Mouse (Mus musculus) midbrain, postnatal 0 days (tissue): ENCODE results near the gene Lmnb2. TPM values are rescaled to one million over a fixed set of nuclear protein-coding genes. Genes with fewer than 3 reads are reported as not detected.

Source experiments
- ATAC-seq: fragments of 200-750 bp; cut with Nextera tagmentation; 2 replicates; pipeline ENCODE4 v1.8.0; 2017; ENCODE audit warnings: moderate number of reproducible peaks, mild to moderate bottlenecking, moderate TSS enrichment, moderate library complexity; ENCODE audit not compliant: low FRiP score
- DNase-seq: peaks from one replicate; pipeline ENCODE4 v3.0.0-alpha.2; 2015; ENCODE audit warnings: low spot score
- H3K27ac ChIP-seq: fragments of 300-500 bp; sonication (generic); 2 replicates; pipeline ENCODE4 v1.5.1; 2014; ENCODE audit warnings: low read depth, mild to moderate bottlenecking, low read length, mixed read lengths
- H3K27me3 ChIP-seq: fragments of 300-500 bp; sonication (generic); 2 replicates; pipeline ENCODE4 v1.6.1; 2014; ENCODE audit warnings: low read length, control low read depth, mixed read lengths; ENCODE audit not compliant: insufficient read depth
- H3K36me3 ChIP-seq: fragments of 300-500 bp; sonication (generic); 2 replicates; pipeline ENCODE4 v1.6.1; 2014; ENCODE audit warnings: low read length, control low read depth, mixed read lengths; ENCODE audit not compliant: insufficient read depth
- H3K4me1 ChIP-seq: fragments of 300-500 bp; sonication (generic); 2 replicates; pipeline ENCODE4 v1.6.1; 2014; ENCODE audit warnings: mild to moderate bottlenecking, control low read depth, antibody characterized with exemption, low read length, mixed read lengths; ENCODE audit not compliant: insufficient read depth
- H3K4me2 ChIP-seq: fragments of 300-500 bp; sonication (generic); 2 replicates; pipeline ENCODE4 v1.6.1; 2014; ENCODE audit warnings: low read depth, mild to moderate bottlenecking, low read length, mixed read lengths; ENCODE audit not compliant: poor library complexity, severe bottlenecking
- H3K4me3 ChIP-seq: fragments of 300-500 bp; sonication (generic); 2 replicates; pipeline ENCODE4 v1.5.1; 2014; ENCODE audit warnings: low read depth, mild to moderate bottlenecking, low read length, moderate library complexity
- H3K9ac ChIP-seq: fragments of 300-500 bp; sonication (generic); replicated peaks from 2 replicates; pipeline ENCODE4 v1.6.1; 2014; ENCODE audit warnings: mild to moderate bottlenecking, low read length, moderate library complexity, mixed read lengths; ENCODE audit not compliant: poor library complexity, severe bottlenecking
- H3K9me3 ChIP-seq: fragments of 300-500 bp; sonication (generic); 2 replicates; pipeline ENCODE4 v1.6.1; 2016; ENCODE audit warnings: low read length, control low read depth
- CTCF ChIP-seq: IDR thresholded peaks from 2 replicates; pipeline ENCODE4 v1.5.1; 2016; ENCODE audit warnings: antibody characterized with exemption, mild to moderate bottlenecking
- WGBS: fragments of 180-500 bp; shearing (Covaris S2); extraction: QIAGEN DNeasy Blood & Tissue Kit; methylation state at CpG from one replicate; pipeline ENCODE4 v1.1.7; 2014; 5-methylcytosine and 5-hydroxymethylcytosine counted together
- polyA plus RNA-seq: library from polyadenylated mRNA; unstranded; fragments of >200 nt; fragmentation: Nextera tagmentation; extraction: Ambion mirVana; gene quantifications from 2 replicates; pipeline ENCODE4 v1.2.1, GENCODE M21; 2015
- total RNA-seq: library from RNA; depleted of rRNA; stranded (reverse); fragments of >200 nt; gene quantifications from 2 replicates; pipeline ENCODE4 v1.2.3, GENCODE M21; 2014

Gene Lmnb2
- total and polyA plus RNA-seq, 2 experiments from 2014 or later, result 22.6 to 47.3 TPM

DNA sequence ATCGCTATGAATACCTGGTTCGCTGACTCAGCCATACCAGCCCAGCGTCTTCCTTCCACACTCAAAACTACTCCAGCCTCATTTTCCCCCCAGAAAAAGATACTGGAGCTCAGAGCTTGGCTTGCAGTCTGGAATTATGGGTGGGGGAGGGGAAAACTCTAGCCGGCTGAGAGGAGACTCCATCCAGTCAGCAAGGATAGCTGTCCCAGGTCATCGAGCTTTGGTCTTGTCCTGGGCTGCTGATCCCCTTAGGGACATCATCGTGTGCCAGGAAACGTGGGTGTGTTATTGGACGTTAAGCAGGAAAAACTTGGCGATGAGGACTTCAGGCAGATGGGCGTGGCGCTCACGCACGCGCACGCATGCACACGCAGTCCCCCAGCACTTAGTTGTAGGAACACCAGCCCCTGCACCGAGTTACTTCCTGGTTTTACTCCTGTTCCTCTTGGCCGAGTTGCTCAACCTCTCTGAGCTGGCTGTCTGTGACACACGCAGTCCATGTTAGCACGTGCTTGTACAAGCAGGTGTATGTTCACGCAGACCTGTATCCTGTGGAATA is 15.5 kb upstream of the Lmnb2 start:
- no peak overlapping the region for H3K4me3 ChIP-seq
- H3K27ac ChIP-seq, result no peak overlapping the region
- no peak for TF ChIP-seq CTCF
- peaks cover 19% of the 10 kb centered on the region for H3K4me1 ChIP-seq
- H3K9ac ChIP-seq, result no peak overlapping the region
- ATAC-seq, result no peak
- DNase-seq, result no peak
- H3K36me3 ChIP-seq, result no peaks in the 10 kb centered on the region
- H3K4me2 ChIP-seq, result peak overlapping the region; percentile 20
- H3K27me3 ChIP-seq, result peaks cover 55% of the 10 kb centered on the region
- no peaks in the 10 kb centered on the region for H3K9me3 ChIP-seq
- WGBS, result 3% methylated on average over 21 of the region's 21 CpGs

DNA sequence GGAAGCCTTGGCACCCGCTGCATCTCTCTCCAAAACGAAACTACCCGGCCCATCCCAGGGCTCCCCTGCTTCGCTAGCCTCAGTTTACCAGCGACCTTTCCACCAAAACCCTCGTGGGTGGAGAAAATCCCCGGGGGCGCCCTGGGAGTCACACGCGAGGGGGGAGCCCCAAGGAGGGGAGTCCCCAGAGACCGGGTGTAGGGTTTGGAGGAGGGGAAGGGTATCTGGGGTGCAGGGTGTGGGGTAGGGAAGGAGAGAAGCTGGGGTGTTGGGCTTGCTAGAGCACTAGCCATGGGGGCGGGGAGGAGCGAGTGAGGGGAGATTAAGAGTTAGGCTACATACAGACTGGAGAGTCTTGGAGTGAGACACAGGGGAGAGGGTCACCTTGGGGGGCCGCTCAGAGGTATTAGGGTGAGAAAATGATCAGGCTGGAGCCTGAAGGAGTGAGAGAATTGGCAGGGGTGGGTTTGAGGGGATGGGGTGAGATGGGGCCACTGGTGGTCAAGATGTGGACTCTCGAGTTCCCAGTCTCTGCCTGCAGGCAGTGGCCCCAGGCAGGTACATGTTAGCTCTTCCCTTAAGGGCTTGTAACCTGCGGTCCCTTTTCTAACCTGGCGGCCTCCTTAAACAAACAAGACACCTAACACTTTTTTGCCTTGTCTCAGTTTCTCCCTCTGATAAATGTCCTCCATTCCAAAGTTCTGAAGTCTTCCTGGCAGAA is 14.8 kb upstream of the Lmnb2 start:
- Histone ChIP-seq H3K36me3 (no peaks in the 10 kb centered on the region), H3K9ac (no peak overlapping the region), H3K4me3 (no peak overlapping the region), H3K9me3 (no peaks in the 10 kb centered on the region), H3K4me2 (peak overlapping the region; percentile 87; the same call in 1 of the 2 replicates), H3K4me1 (peaks cover 19% of the 10 kb centered on the region), H3K27me3 (peaks cover 55% of the 10 kb centered on the region), H3K27ac (no peak overlapping the region)
- DNase-seq (no peak), ATAC-seq (no peak)
- TF ChIP-seq CTCF, result no peak
- 1% methylated on average over 17 of the region's 17 CpGs for WGBS

DNA sequence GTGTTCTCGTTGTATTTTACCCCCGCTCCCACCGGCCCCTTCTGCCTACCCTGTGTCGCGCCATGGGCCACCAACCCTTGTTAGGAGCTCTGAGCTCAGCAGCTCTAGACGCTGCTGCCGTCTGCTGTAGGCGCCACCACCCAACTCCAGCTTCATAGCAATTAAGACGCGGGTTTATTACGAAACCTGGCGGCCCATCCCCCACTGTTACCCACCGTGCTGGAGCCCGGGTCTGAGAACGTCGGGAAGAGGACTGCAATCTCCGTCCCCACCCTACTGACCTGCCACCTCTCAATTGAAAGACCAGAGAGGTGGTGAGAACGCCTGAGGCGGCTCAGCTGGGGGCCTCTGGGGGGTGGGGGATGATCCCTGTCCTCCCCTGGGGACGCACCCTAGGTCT is 14.2 kb upstream of the Lmnb2 start:
- Histone ChIP-seq H3K4me2 (peak overlapping the region; percentile 87; the same call in 1 of the 2 replicates), H3K27ac (no peak overlapping the region), H3K9me3 (no peaks in the 10 kb centered on the region), H3K36me3 (no peaks in the 10 kb centered on the region), H3K9ac (no peak overlapping the region), H3K4me3 (peak overlapping the region; percentile 48; the same call in 1 of the 2 replicates), H3K27me3 (peaks cover 52% of the 10 kb centered on the region), H3K4me1 (peaks cover 19% of the 10 kb centered on the region)
- no peak for ATAC-seq
- DNase-seq, result no peak
- no peak for TF ChIP-seq CTCF
- under 1% methylated on average over 20 of the region's 20 CpGs for WGBS

DNA sequence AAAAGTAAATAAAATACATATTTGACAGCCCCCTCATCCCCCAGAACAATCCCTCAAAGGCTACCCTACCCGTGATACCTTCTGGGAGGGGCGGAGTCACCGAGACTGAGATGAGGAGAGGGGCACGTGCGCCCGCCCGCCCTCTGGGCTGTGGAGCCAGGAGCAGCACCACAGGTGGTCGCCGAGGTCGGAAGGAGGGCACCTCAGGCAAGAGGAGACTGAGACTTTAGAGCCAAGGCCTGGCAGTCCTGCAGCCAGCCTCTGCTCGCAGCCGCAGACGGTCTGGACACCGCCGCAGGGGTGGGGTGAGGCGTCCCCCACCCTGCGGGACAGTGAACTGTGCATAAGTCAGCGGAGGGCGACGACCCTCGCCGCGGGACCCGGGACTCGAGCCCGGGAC is 13.7 kb upstream of the Lmnb2 start:
- H3K4me2 ChIP-seq, result peak overlapping the region; percentile 87
- no peak for TF ChIP-seq CTCF
- peaks cover 48% of the 10 kb centered on the region for H3K27me3 ChIP-seq
- H3K9me3 ChIP-seq, result no peaks in the 10 kb centered on the region
- no peak overlapping the region for H3K27ac ChIP-seq
- no peaks in the 10 kb centered on the region for H3K36me3 ChIP-seq
- H3K9ac ChIP-seq, result no peak overlapping the region
- H3K4me1 ChIP-seq, result peaks cover 19% of the 10 kb centered on the region
- under 1% methylated on average over 26 of the region's 26 CpGs for WGBS
- ATAC-seq (no peak), DNase-seq (no peak)
- H3K4me3 ChIP-seq, result peak overlapping the region; percentile 48; the same call in 1 of the 2 replicates

DNA sequence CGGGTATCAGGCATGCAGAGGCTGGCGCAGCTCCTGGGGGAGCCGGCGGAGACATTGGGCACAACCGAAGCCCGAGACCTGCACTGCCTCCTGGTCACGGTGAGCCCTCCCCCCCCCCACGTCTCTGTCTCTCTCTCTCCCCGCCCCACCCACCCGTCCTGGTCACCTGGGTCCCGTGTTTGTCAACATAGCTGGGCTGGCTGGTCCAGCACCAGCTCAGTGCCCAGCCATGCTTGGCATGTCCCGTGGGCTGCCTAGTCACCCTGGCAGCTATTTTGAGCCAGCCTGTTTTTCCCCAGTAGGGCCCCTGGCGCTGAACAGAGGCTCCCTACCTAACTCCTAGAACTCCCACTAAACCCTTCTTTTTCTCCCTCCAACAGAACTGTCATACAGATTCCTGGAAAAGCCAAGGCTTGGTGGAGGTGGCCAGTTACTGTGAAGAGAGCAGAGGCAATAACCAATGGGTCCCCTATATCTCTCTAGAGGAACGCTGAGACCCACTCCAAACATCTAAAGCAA is 13.2 kb upstream of the Lmnb2 start:
- H3K9ac ChIP-seq, result no peak overlapping the region
- H3K27me3 ChIP-seq, result peaks cover 44% of the 10 kb centered on the region
- no peaks in the 10 kb centered on the region for H3K36me3 ChIP-seq
- ATAC-seq (no peak), DNase-seq (peak; percentile 53)
- peaks cover 14% of the 10 kb centered on the region for H3K4me1 ChIP-seq
- peak overlapping the region; percentile 87 for H3K4me2 ChIP-seq
- H3K9me3 ChIP-seq, result no peaks in the 10 kb centered on the region
- WGBS, result 3% methylated on average over 14 of the region's 14 CpGs
- no peak for TF ChIP-seq CTCF
- no peak overlapping the region for H3K27ac ChIP-seq
- peak overlapping the region; percentile 48 for H3K4me3 ChIP-seq
